ENCODE assay signal across 19 mouse cellular contexts in the genomic region with DNA sequence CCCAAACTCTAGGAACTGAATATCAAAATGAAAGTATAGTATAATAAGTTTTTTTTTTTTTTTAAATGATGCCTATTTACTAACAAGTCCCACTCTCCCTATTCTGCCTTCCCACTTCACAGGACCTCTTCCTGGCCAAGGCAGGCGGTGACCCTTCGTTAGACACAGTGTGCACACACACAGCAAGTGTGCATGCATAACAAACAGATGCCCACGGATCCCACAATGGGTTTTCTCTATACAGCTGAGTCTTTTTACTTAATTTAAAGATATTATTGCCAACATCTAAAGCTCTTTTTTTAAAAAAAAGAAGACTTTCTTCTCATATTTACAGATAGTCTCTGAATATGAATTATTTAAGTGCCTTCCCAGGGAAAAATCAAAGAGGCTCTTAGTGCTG.
DNase-seq lines count a peak whose midpoint lies in the region; ATAC-seq and TF ChIP-seq lines count a peak whose summit lies in the region.
"Had no signal": no experiment of that assay in that cellular context is flagged by ENCODE, and none has a peak within 500 bp of the region (broad histone marks: within the 10 kb centered on the region; RNA-seq: fewer than 3 reads in every experiment).

No protein-coding gene starts in this region.

- no peak overlapping the region for H3K4me2 ChIP-seq in hindbrain, embryonic 11.5 days (replicated peaks; ENCODE audit: low read depth, low read length)
- H3K4me2 ChIP-seq in forebrain, embryonic 16.5 days (ENCODE audit: low read length): peak overlapping the region; percentile 71
- H3K4me2 ChIP-seq in midbrain, embryonic 12.5 days (replicated peaks): peak overlapping the region; percentile 50; the same call in 1 of the 2 replicates

- 21% methylated on average over 3 of the region's 3 CpGs for WGBS in hindbrain, embryonic 10.5 days
- 27% methylated on average over 3 of the region's 3 CpGs for WGBS in hindbrain, embryonic 11.5 days
- WGBS in forebrain, embryonic 16.5 days: 11% methylated on average over 3 of the region's 3 CpGs
- WGBS in midbrain, embryonic 12.5 days: 8% methylated on average over 3 of the region's 3 CpGs

- TF ChIP-seq CTCF in brain, embryonic 14.5 days (IDR thresholded peaks at IDR 0.05; ENCODE audit: borderline replicate concordance, extremely low read depth, insufficient read depth, insufficient read length): no peak

- no peak for TF ChIP-seq POLR2A in brain, embryonic 14.5 days (IDR thresholded peaks at IDR 0.05; ENCODE audit: borderline replicate concordance, extremely low read depth, insufficient read depth, insufficient read length, poor library complexity, severe bottlenecking)

- no peak overlapping the region for H3K9ac ChIP-seq in hindbrain, embryonic 11.5 days (ENCODE audit: low read depth, low read length)
- H3K9ac ChIP-seq in forebrain, embryonic 16.5 days (replicated peaks; ENCODE audit: low read depth, low read length): peak overlapping the region; percentile 80
- no peak overlapping the region for H3K9ac ChIP-seq in midbrain, embryonic 12.5 days (replicated peaks)
- H3K9ac ChIP-seq: heart, embryonic 15.5 days had no signal

- peaks cover 71% of the 10 kb centered on the region for H3K4me1 ChIP-seq in hindbrain, embryonic 10.5 days (replicated peaks)
- H3K4me1 ChIP-seq in hindbrain, embryonic 11.5 days (replicated peaks; ENCODE audit: control insufficient read depth, insufficient read depth, low read length): peaks cover 14% of the 10 kb centered on the region
- peaks cover 50% of the 10 kb centered on the region for H3K4me1 ChIP-seq in forebrain, embryonic 16.5 days (replicated peaks; ENCODE audit: control insufficient read depth, insufficient read depth, low read length)
- H3K4me1 ChIP-seq in midbrain, embryonic 12.5 days: peaks cover 55% of the 10 kb centered on the region

- no peak for DNase-seq in hindbrain, embryonic 10.5 days (ENCODE audit: low spot score)
- DNase-seq in hindbrain, embryonic 11.5 days (ENCODE audit: low spot score): no peak
- DNase-seq in brain, embryonic 14.5 days (ENCODE audit: low read depth): peak; percentile 74
- no peak for DNase-seq in gastrocnemius, postnatal 25 days
- no peak for DNase-seq in natural killer cell, adult 2 months (ENCODE audit: low spot score in 2 of 2)
- no peak for DNase-seq in thymus, postnatal 25 days
- DNase-seq: adrenal gland, postnatal 25 days; cerebellum, adult 11 months; cerebellum, adult 9-11 months; heart, postnatal 36 days; right cerebral cortex, postnatal 25 days; thymus, adult 18-20 months; thymus, postnatal 4 days had no signal

- H3K27ac ChIP-seq in hindbrain, embryonic 10.5 days: peak overlapping the region; percentile 90
- H3K27ac ChIP-seq in hindbrain, embryonic 11.5 days (ENCODE audit: low read depth, low read length): no peak overlapping the region
- peak overlapping the region; percentile 98 for H3K27ac ChIP-seq in forebrain, embryonic 16.5 days (ENCODE audit: low read length)
- peak overlapping the region; percentile 81; the same call in 1 of the 2 replicates for H3K27ac ChIP-seq in midbrain, embryonic 12.5 days (replicated peaks)
- H3K27ac ChIP-seq: heart, embryonic 15.5 days; kidney, postnatal 0 days; macrophage had no signal

- no peaks in the 10 kb centered on the region; the same call in 1 of the 2 replicates for H3K27me3 ChIP-seq in hindbrain, embryonic 10.5 days (ENCODE audit: insufficient read depth, poor library complexity, severe bottlenecking)
- H3K27me3 ChIP-seq in hindbrain, embryonic 11.5 days (ENCODE audit: control insufficient read depth, insufficient read depth, low read length): no peaks in the 10 kb centered on the region
- no peaks in the 10 kb centered on the region for H3K27me3 ChIP-seq in forebrain, embryonic 16.5 days (replicated peaks; ENCODE audit: control insufficient read depth, insufficient read depth, low read length)
- no peaks in the 10 kb centered on the region for H3K27me3 ChIP-seq in midbrain, embryonic 12.5 days
- H3K27me3 ChIP-seq: heart, embryonic 15.5 days had no signal

- H3K9me3 ChIP-seq in hindbrain, embryonic 10.5 days: no peaks in the 10 kb centered on the region
- H3K9me3 ChIP-seq in hindbrain, embryonic 11.5 days (ENCODE audit: control insufficient read depth, low read length): no peaks in the 10 kb centered on the region
- no peaks in the 10 kb centered on the region for H3K9me3 ChIP-seq in forebrain, embryonic 16.5 days (ENCODE audit: control insufficient read depth, low read length)
- no peaks in the 10 kb centered on the region for H3K9me3 ChIP-seq in midbrain, embryonic 12.5 days
- H3K9me3 ChIP-seq: embryonic facial prominence, embryonic 10.5 days; heart, embryonic 15.5 days had no signal

- no peaks in the 10 kb centered on the region for H3K36me3 ChIP-seq in hindbrain, embryonic 10.5 days
- H3K36me3 ChIP-seq in hindbrain, embryonic 11.5 days (ENCODE audit: control insufficient read depth, insufficient read depth, low read length): no peaks in the 10 kb centered on the region
- no peaks in the 10 kb centered on the region for H3K36me3 ChIP-seq in forebrain, embryonic 16.5 days (ENCODE audit: control insufficient read depth, insufficient read depth)
- no peaks in the 10 kb centered on the region for H3K36me3 ChIP-seq in midbrain, embryonic 12.5 days
- H3K36me3 ChIP-seq: embryonic facial prominence, embryonic 10.5 days; heart, embryonic 15.5 days had no signal

- H3K4me3 ChIP-seq in hindbrain, embryonic 10.5 days: peak overlapping the region; percentile 48
- no peak overlapping the region for H3K4me3 ChIP-seq in hindbrain, embryonic 11.5 days (ENCODE audit: low read depth, low read length)
- no peak overlapping the region for H3K4me3 ChIP-seq in forebrain, embryonic 16.5 days (replicated peaks; ENCODE audit: low read length)
- H3K4me3 ChIP-seq in midbrain, embryonic 12.5 days: no peak overlapping the region

- ATAC-seq in hindbrain, embryonic 11.5 days (ENCODE audit: low FRiP score): no peak
- ATAC-seq in forebrain, embryonic 16.5 days: no peak
- no peak for ATAC-seq in midbrain, embryonic 12.5 days (ENCODE audit: low FRiP score, low read depth)
